ENCODE assay signal across 14 mouse cellular contexts in genomic region chr10:7186992-7187391, GRCm38 (mm10).
"Had no signal": no experiment of that assay in that cellular context is flagged by ENCODE, and none has a peak within 500 bp of the region (broad histone marks: within the 10 kb centered on the region; RNA-seq: fewer than 3 reads in every experiment).

No protein-coding gene starts in this region.

- H3K9me3 ChIP-seq: limb, embryonic 15.5 days; liver, embryonic 12.5 days; midbrain, embryonic 10.5 days; midbrain, embryonic 15.5 days; neural tube, embryonic 13.5 days had no signal

- H3K4me1 ChIP-seq: midbrain, embryonic 15.5 days had no signal

- H3K36me3 ChIP-seq: limb, embryonic 15.5 days; liver, embryonic 12.5 days; midbrain, embryonic 10.5 days; midbrain, embryonic 15.5 days; neural tube, embryonic 13.5 days had no signal

- H3K27ac ChIP-seq: limb, embryonic 15.5 days; liver, embryonic 12.5 days; midbrain, embryonic 10.5 days; midbrain, embryonic 15.5 days; neural tube, embryonic 13.5 days had no signal

- ATAC-seq: liver, embryonic 12.5 days; midbrain, embryonic 15.5 days had no signal

- H3K27me3 ChIP-seq: limb, embryonic 15.5 days; liver, embryonic 12.5 days; midbrain, embryonic 15.5 days; neural tube, embryonic 13.5 days had no signal

- H3K9ac ChIP-seq: limb, embryonic 15.5 days; liver, embryonic 12.5 days; lung, embryonic 14.5 days; midbrain, embryonic 15.5 days; neural tube, embryonic 13.5 days had no signal

- H3K4me3 ChIP-seq: limb, embryonic 15.5 days; liver, embryonic 12.5 days; midbrain, embryonic 10.5 days; midbrain, embryonic 15.5 days; neural tube, embryonic 13.5 days had no signal

- DNase-seq: kidney, postnatal 4 days; lung, embryonic 14.5 days; lung, postnatal 10 days; lung, postnatal 4 days; retina, postnatal 1 day; right cerebral cortex, postnatal 4 days; spleen, adult 18-20 months; thymus, adult 2 months; thymus, postnatal 25 days had no signal

- H3K4me2 ChIP-seq: limb, embryonic 15.5 days; liver, embryonic 12.5 days; lung, embryonic 14.5 days; midbrain, embryonic 15.5 days; neural tube, embryonic 13.5 days had no signal
